Mouse (Mus musculus): Measurements from ENCODE around the gene Spint5.

Gene Spint5

GRCm38 (mm10) chr2:164735446-164735845, 20.3 kb downstream of the Spint5 start:
- in situ Hi-C loops (cut with MboI): loop anchor here (25.0 kb wide), 1 partner anchor 323 kb away; the partner anchor contains the start of genes Matn4 and Rbpjl

GRCm38 (mm10) chr2:164737377-164738090, 22.4 kb downstream of the Spint5 start:
- in situ Hi-C loops (cut with MboI): loop anchor here (25.0 kb wide), 1 partner anchor 325 kb away; the partner anchor contains the start of genes Matn4 and Rbpjl

- in situ Hi-C loops (cut with MboI): loop anchor here (25.0 kb wide), 1 partner anchor 328 kb away; the partner anchor contains the start of genes Matn4 and Rbpjl
These were observed 24.8 kb downstream of the Spint5 start for GRCm38 (mm10) chr2:164739876-164740275.

- in situ Hi-C loops (cut with MboI): loop anchor here (25.0 kb wide), 1 partner anchor 333 kb away; the partner anchor contains the start of genes Matn4 and Rbpjl
These were observed 29.9 kb downstream of the Spint5 start for GRCm38 (mm10) chr2:164744987-164745386.

GRCm38 (mm10) chr2:164745843-164746479, 30.9 kb downstream of the Spint5 start, which contains the start of the genes Wfdc3 and Dnttip1:
Gene Wfdc3, minus strand, starts transcription at chr2:164745931.
Gene Dnttip1, plus strand, starts transcription at chr2:164745983.
- in situ Hi-C loops (cut with MboI): loop anchor here (25.0 kb wide), 1 partner anchor 334 kb away; the partner anchor contains the start of genes Matn4 and Rbpjl

- in situ Hi-C loops (cut with MboI): loop anchor here (25.0 kb wide), 1 partner anchor 334 kb away; the partner anchor contains the start of genes Matn4 and Rbpjl
These were observed 31.6 kb downstream of the Spint5 start for GRCm38 (mm10) chr2:164746693-164747092.

GRCm38 (mm10) chr2:164748191-164748590, 33.1 kb downstream of the Spint5 start:
- in situ Hi-C loops (cut with MboI): loop anchor here (25.0 kb wide), 1 partner anchor 336 kb away; the partner anchor contains the start of genes Matn4 and Rbpjl

GRCm38 (mm10) chr2:164748991-164749390, 33.9 kb downstream of the Spint5 start:
- in situ Hi-C loops (cut with MboI): loop anchor here (25.0 kb wide), 1 partner anchor 337 kb away; the partner anchor contains the start of genes Matn4 and Rbpjl

GRCm38 (mm10) chr2:164752454-164752853, 37.3 kb downstream of the Spint5 start:
- in situ Hi-C loops (cut with MboI): no loop called here

- in situ Hi-C loops (cut with MboI): no loop called here
These were observed 39.0 kb downstream of the Spint5 start for GRCm38 (mm10) chr2:164754105-164754504.

- in situ Hi-C loops (cut with MboI): no loop called here
These were observed 39.7 kb downstream of the Spint5 start for GRCm38 (mm10) chr2:164754800-164755199.

- in situ Hi-C loops (cut with MboI): no loop called here
These were observed 42.7 kb downstream of the Spint5 start for GRCm38 (mm10) chr2:164757841-164758240.

GRCm38 (mm10) chr2:164758692-164759091, 43.6 kb downstream of the Spint5 start:
- in situ Hi-C loops (cut with MboI): no loop called here

- in situ Hi-C loops (cut with MboI): no loop called here
These were observed 45.1 kb downstream of the Spint5 start for GRCm38 (mm10) chr2:164760059-164760833.

- in situ Hi-C loops (cut with MboI): no loop called here
These were observed 46.4 kb downstream of the Spint5 start for GRCm38 (mm10) chr2:164761502-164761901.

- in situ Hi-C loops (cut with MboI): no loop called here
These were observed 46.9 kb downstream of the Spint5 start for GRCm38 (mm10) chr2:164761971-164762370.

GRCm38 (mm10) chr2:164762593-164762992, 47.5 kb downstream of the Spint5 start:
- in situ Hi-C loops (cut with MboI): no loop called here

GRCm38 (mm10) chr2:164765841-164766240, 50.7 kb downstream of the Spint5 start:
- in situ Hi-C loops (cut with MboI): no loop called here

Data from mature B cell (primary cell).